Comparison of ENCODE assay signal across 27 mouse cellular contexts in the genomic region with DNA sequence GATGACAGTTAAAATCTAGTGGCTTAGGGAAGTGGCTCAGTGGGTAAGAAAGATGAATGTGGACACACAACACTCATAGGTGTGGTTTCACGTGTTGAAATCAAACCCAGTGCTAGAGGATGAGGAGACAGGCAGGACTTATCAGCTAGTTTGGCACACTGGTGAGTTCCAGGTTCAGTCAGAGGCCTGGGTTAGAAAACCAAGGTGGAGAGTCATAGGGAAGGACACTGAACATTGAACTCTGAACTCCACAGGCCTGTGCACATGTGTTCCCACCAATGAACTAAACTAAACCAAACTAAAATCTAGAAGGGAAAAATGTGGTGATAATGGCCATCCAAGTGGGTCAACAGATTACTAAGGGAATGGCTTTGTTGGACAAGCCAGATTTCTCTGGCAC. TPM values are rescaled to one million over a fixed set of nuclear protein-coding genes. Genes with fewer than 3 reads are reported as not detected.
DNase-seq lines count a peak whose midpoint lies in the region; ATAC-seq and TF ChIP-seq lines count a peak whose summit lies in the region.
"Had no signal": no experiment of that assay in that cellular context is flagged by ENCODE, and none has a peak within 500 bp of the region (broad histone marks: within the 10 kb centered on the region; RNA-seq: fewer than 3 reads in every experiment).

No protein-coding gene starts in this region.

- no peak for TF ChIP-seq CTCF in liver, adult 2 months (IDR thresholded peaks at IDR 0.05; ENCODE audit: low read depth, low read length)

- no peak for TF ChIP-seq POLR2A in liver, adult 2 months (IDR thresholded peaks at IDR 0.05; ENCODE audit: extremely low read depth, insufficient read depth, low read length)

- no peaks in the 10 kb centered on the region for H3K36me3 ChIP-seq in liver, adult 2 months (ENCODE audit: control insufficient read depth, insufficient read depth, low read length)
- no peaks in the 10 kb centered on the region for H3K36me3 ChIP-seq in liver, embryonic 11.5 days (ENCODE audit: control insufficient read depth, insufficient read depth, low read length)
- H3K36me3 ChIP-seq: embryonic facial prominence, embryonic 10.5 days; embryonic facial prominence, embryonic 12.5 days; forebrain, embryonic 15.5 days; G1E had no signal

- no peak overlapping the region for H3K27ac ChIP-seq in liver, adult 2 months (replicated peaks; ENCODE audit: insufficient read depth, low read depth, low read length)
- H3K27ac ChIP-seq in liver, embryonic 11.5 days (ENCODE audit: low read depth, low read length): no peak overlapping the region
- H3K27ac ChIP-seq: embryonic facial prominence, embryonic 10.5 days; embryonic facial prominence, embryonic 12.5 days; forebrain, embryonic 13.5 days; forebrain, embryonic 15.5 days had no signal

- no peak for ATAC-seq in liver, embryonic 11.5 days (replicated peaks; ENCODE audit: low FRiP score)
- ATAC-seq in granulocyte monocyte progenitor cell, adult 5-6 weeks (replicated peaks; ENCODE audit: poor library complexity, severe bottlenecking): peak; percentile 35
- ATAC-seq: activated CD4-positive, CD25-positive, alpha-beta regulatory T cell, adult 4 months; CD4-positive, CD25-positive, alpha-beta regulatory T cell, adult 4 months; forebrain, embryonic 13.5 days; forebrain, embryonic 15.5 days; forebrain, postnatal 0 days; Patski had no signal

- peak; percentile 88 for DNase-seq in liver, adult 2 months (ENCODE audit: extremely low read depth, low read depth, low spot score)
- no peak for DNase-seq in liver, embryonic 11.5 days (ENCODE audit: low spot score)
- no peak for DNase-seq in urinary bladder, postnatal 14 days (ENCODE audit: low spot score)
- no peak for DNase-seq in spleen, adult 18-20 months
- DNase-seq: adrenal gland, adult 8-10 months; adrenal gland, postnatal 14 days; adrenal gland, postnatal 36 days; B cell, adult 2 months; cerebellum, adult 11-12 months; cerebellum, adult 2 months; cerebellum, adult 9-10 months; cerebellum, postnatal 10 days; cerebellum, postnatal 25 days; forebrain, postnatal 0 days had no signal

- no peaks in the 10 kb centered on the region for H3K27me3 ChIP-seq in liver, adult 2 months (ENCODE audit: control insufficient read depth, insufficient read depth, low read length)
- peaks cover 3% of the 10 kb centered on the region; the same call in 1 of the 2 replicates for H3K27me3 ChIP-seq in liver, embryonic 11.5 days (replicated peaks; ENCODE audit: control insufficient read depth, insufficient read depth, low read length)
- H3K27me3 ChIP-seq: embryonic facial prominence, embryonic 12.5 days; forebrain, embryonic 13.5 days; forebrain, embryonic 15.5 days; Patski had no signal

- no peak overlapping the region for H3K4me2 ChIP-seq in liver, embryonic 11.5 days
- H3K4me2 ChIP-seq: embryonic facial prominence, embryonic 12.5 days; forebrain, embryonic 13.5 days; forebrain, embryonic 15.5 days had no signal

- H3K9me3 ChIP-seq in liver, embryonic 11.5 days (ENCODE audit: control insufficient read depth, low read length): no peaks in the 10 kb centered on the region
- H3K9me3 ChIP-seq: embryonic facial prominence, embryonic 10.5 days; embryonic facial prominence, embryonic 12.5 days; forebrain, embryonic 13.5 days; forebrain, embryonic 15.5 days; G1E had no signal

- no peak overlapping the region for H3K9ac ChIP-seq in liver, adult 2 months (ENCODE audit: low read depth, low read length)
- H3K9ac ChIP-seq in liver, embryonic 11.5 days (ENCODE audit: low read depth, low read length): no peak overlapping the region
- H3K9ac ChIP-seq: embryonic facial prominence, embryonic 12.5 days; forebrain, embryonic 13.5 days; forebrain, embryonic 15.5 days; forebrain, postnatal 0 days had no signal

- no peaks in the 10 kb centered on the region for H3K79me2 ChIP-seq in liver, adult 2 months (ENCODE audit: control insufficient read depth, insufficient read depth, low read length)

- peaks cover 8% of the 10 kb centered on the region for H3K4me1 ChIP-seq in liver, adult 2 months (ENCODE audit: control insufficient read depth, insufficient read depth, low read length)
- H3K4me1 ChIP-seq in liver, embryonic 11.5 days (replicated peaks; ENCODE audit: control insufficient read depth, insufficient read depth, low read length): no peaks in the 10 kb centered on the region
- H3K4me1 ChIP-seq: embryonic facial prominence, embryonic 10.5 days; embryonic facial prominence, embryonic 12.5 days; forebrain, embryonic 13.5 days; forebrain, embryonic 15.5 days had no signal

- WGBS in liver, adult 2 months: 0% methylated on average over 1 of the region's 1 CpGs
- WGBS in liver, embryonic 11.5 days: 51% methylated on average over 1 of the region's 1 CpGs

- H3K4me3 ChIP-seq in liver, adult 2 months (ENCODE audit: insufficient read depth, low read depth, low read length): no peak overlapping the region
- no peak overlapping the region for H3K4me3 ChIP-seq in liver, embryonic 11.5 days (ENCODE audit: low read depth, low read length)
- H3K4me3 ChIP-seq: embryonic facial prominence, embryonic 10.5 days; embryonic facial prominence, embryonic 12.5 days; forebrain, embryonic 13.5 days; forebrain, embryonic 15.5 days had no signal

RNA-seq across cellular contexts. Expression of a gene that starts 3.5 kb away (rescaled TPM):
- total RNA-seq in liver, adult 2 months (2014; rRNA removed): 11.2 and 23.4 TPM in 2 replicates
- polyA plus RNA-seq in liver, adult 2 months (2012; rRNA removed): 3.8 and 4.2 TPM in 2 replicates
- polyA plus RNA-seq in liver, embryonic 11.5 days (2014; fragmentation: Nextera tagmentation; extraction: Ambion mirVana): not detected in 2 replicates
- total RNA-seq in granulocyte monocyte progenitor cell, adult 5-6 weeks (2014; fragmentation: Nextera tagmentation): not detected in 2 replicates
- not detected in 2 replicates for total RNA-seq in granulocyte monocyte progenitor cell, adult 5-6 weeks (2017)
- total RNA-seq: adrenal gland, adult 18-20 months; adrenal gland, adult 8-10 months; adrenal gland, postnatal 36 days; CH12.LX; forebrain, postnatal 0 days had no signal
- polyA plus RNA-seq: CD4-positive, CD25-positive, alpha-beta regulatory T cell, adult 4 months; cortical plate, adult 2 months; embryonic facial prominence, embryonic 10.5 days; embryonic facial prominence, embryonic 12.5 days; embryonic facial prominence, embryonic 14.5 days; forebrain, embryonic 13.5 days; forebrain, postnatal 0 days; G1E had no signal

RNA-seq across cellular contexts. Expression of a gene that starts 26.8 kb away (rescaled TPM):
- total RNA-seq in liver, adult 2 months (2014; rRNA removed): 220 and 428 TPM in 2 replicates
- 287 and 304 TPM in 2 replicates for polyA plus RNA-seq in liver, adult 2 months (2012; rRNA removed)
- 1.6 and 1.7 TPM in 2 replicates for polyA plus RNA-seq in liver, embryonic 11.5 days (2014; fragmentation: Nextera tagmentation; extraction: Ambion mirVana)
- total RNA-seq in granulocyte monocyte progenitor cell, adult 5-6 weeks (2014; fragmentation: Nextera tagmentation): not detected in 2 replicates
- total RNA-seq in granulocyte monocyte progenitor cell, adult 5-6 weeks (2017): 0.13 and 2.1 TPM in 2 replicates
- total RNA-seq: G1E had no signal
- polyA plus RNA-seq: G1E had no signal

Comparison
In these comparisons a context has a peak if more than half of its experiments do, and no peak if none do; other contexts are left out.
1. RNA of a gene that starts 3.5 kb away (total RNA-seq): 11.2 to 23.4 TPM in liver, adult 2 months; not detected in granulocyte monocyte progenitor cell, adult 5-6 weeks; every median in the first group is over 10 times any median in the second.
2. RNA of a gene that starts 26.8 kb away (total RNA-seq): 220 to 428 TPM in liver, adult 2 months; 0.13 to 2.1 TPM in granulocyte monocyte progenitor cell, adult 5-6 weeks; every median in the first group is over 10 times any median in the second.